Mouse (Mus musculus): Measurements from ENCODE around the gene Twist2.

The Twist2 gene

GRCm38 (mm10) chr1:91874633-91875032 lies 73.4 kb downstream of the Twist2 start:
- peak; percentile 89 for DNase-seq (ENCODE audit: low read depth)

- no peak for DNase-seq (ENCODE audit: low read depth)
Measured at GRCm38 (mm10) chr1:91875042-91875720, 73.9 kb downstream of the Twist2 start.

- DNase-seq (ENCODE audit: low read depth), result no peak
Measured at GRCm38 (mm10) chr1:91878696-91879095, 77.4 kb downstream of the Twist2 start.

GRCm38 (mm10) chr1:91880156-91880555 lies 78.9 kb downstream of the Twist2 start:
- DNase-seq (ENCODE audit: low read depth), result no peak

GRCm38 (mm10) chr1:91880899-91881298 lies 79.6 kb downstream of the Twist2 start:
- DNase-seq (ENCODE audit: low read depth), result no peak

GRCm38 (mm10) chr1:91883115-91883514 lies 81.9 kb downstream of the Twist2 start:
- peak; percentile 74 for DNase-seq (ENCODE audit: low read depth)

- no peak for DNase-seq (ENCODE audit: low read depth)
Measured at GRCm38 (mm10) chr1:91893598-91893997, 92.3 kb downstream of the Twist2 start.

GRCm38 (mm10) chr1:91894286-91894685 lies 93.0 kb downstream of the Twist2 start:
- no peak for DNase-seq (ENCODE audit: low read depth)

- peak; percentile 44 for DNase-seq (ENCODE audit: low read depth)
Measured at GRCm38 (mm10) chr1:91897078-91897477, 95.8 kb downstream of the Twist2 start.

Measured in NIH3T3 (cell line).